Mouse (Mus musculus) stomach, embryonic 15.5 days (tissue): ENCODE results near the gene Triml1. TPM values are rescaled to one million over a fixed set of nuclear protein-coding genes. Genes with fewer than 3 reads are reported as not detected.

Experiments
- ATAC-seq: fragments of 200-750 bp; cut with Nextera tagmentation; 2 replicates; pipeline ENCODE4 v1.8.0; 2017; ENCODE audit warnings: low read depth, moderate number of reproducible peaks, moderate TSS enrichment; ENCODE audit not compliant: insufficient read depth, low FRiP score
- H3K27ac ChIP-seq: fragments of 300-500 bp; sonication (generic); 2 replicates; pipeline ENCODE4 v1.5.1; 2015; ENCODE audit warnings: mild to moderate bottlenecking, inconsistent platforms
- H3K27me3 ChIP-seq: fragments of 300-500 bp; sonication (generic); replicated peaks from 2 replicates; pipeline ENCODE4 v1.6.1; 2015; ENCODE audit warnings: inconsistent platforms
- H3K36me3 ChIP-seq: fragments of 300-500 bp; sonication (generic); 2 replicates; pipeline ENCODE4 v1.6.1; 2015; ENCODE audit warnings: inconsistent platforms
- H3K4me1 ChIP-seq: fragments of 300-500 bp; sonication (generic); 2 replicates; pipeline ENCODE4 v1.6.1; 2015; ENCODE audit warnings: inconsistent platforms
- H3K4me2 ChIP-seq: fragments of 300-500 bp; sonication (generic); 2 replicates; pipeline ENCODE4 v1.6.1; 2015; ENCODE audit warnings: mild to moderate bottlenecking, inconsistent platforms
- H3K4me3 ChIP-seq: fragments of 300-500 bp; sonication (generic); replicated peaks from 2 replicates; pipeline ENCODE4 v1.5.1; 2015; ENCODE audit warnings: inconsistent platforms
- H3K9ac ChIP-seq: fragments of 300-500 bp; sonication (generic); 2 replicates; pipeline ENCODE4 v1.6.1; 2015; ENCODE audit warnings: inconsistent platforms
- H3K9me3 ChIP-seq: fragments of 300-500 bp; sonication (generic); 2 replicates; pipeline ENCODE4 v1.6.1; 2016; ENCODE audit warnings: inconsistent platforms
- WGBS: fragments of 180-500 bp; shearing (Covaris S2); methylation state at CpG from one replicate; pipeline ENCODE4 v1.1.7; 2015; 5-methylcytosine and 5-hydroxymethylcytosine counted together
- polyA plus RNA-seq: library from polyadenylated mRNA; unstranded; fragments of >200 nt; fragmentation: Nextera tagmentation; extraction: Ambion mirVana; gene quantifications from 2 replicates; pipeline ENCODE4 v1.2.1, GENCODE M21; 2015

The Triml1 gene
- not detected in 2 replicates for polyA plus RNA-seq

DNA sequence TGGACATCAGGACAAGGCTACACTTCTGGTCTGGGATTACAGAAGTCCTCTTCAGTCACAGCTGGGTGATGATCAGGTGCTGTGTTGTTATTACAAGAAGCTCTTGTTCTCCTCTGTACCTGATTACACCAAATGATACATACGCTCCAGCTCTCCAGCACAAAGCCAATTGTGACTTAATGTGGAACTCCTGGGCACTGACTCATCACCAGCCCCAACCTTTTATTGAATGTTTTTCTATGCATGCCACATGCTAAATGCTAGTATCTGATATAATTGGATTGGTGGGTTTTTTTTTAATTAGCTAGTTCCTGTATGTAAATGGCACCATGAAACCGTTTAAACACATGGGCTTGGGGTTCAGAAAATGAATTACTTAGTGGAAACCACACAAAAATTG lies at the start of gene Triml1:
Gene Triml1, minus strand, starts transcription at position 101 of the 400 bp plus-strand sequence.
- Histone ChIP-seq H3K4me3 (no peak within 1 kb of the TSS), H3K27me3 (no peaks in the 10 kb centered on the region), H3K4me2 (no peak within 1 kb of the TSS), H3K36me3 (no peaks in the 10 kb centered on the region), H3K4me1 (no peaks in the 10 kb centered on the region), H3K27ac (no peak within 1 kb of the TSS), H3K9me3 (no peaks in the 10 kb centered on the region), H3K9ac (no peak within 1 kb of the TSS)
- no peak for ATAC-seq
- 85% methylated on average over 2 of the region's 2 CpGs for WGBS

DNA sequence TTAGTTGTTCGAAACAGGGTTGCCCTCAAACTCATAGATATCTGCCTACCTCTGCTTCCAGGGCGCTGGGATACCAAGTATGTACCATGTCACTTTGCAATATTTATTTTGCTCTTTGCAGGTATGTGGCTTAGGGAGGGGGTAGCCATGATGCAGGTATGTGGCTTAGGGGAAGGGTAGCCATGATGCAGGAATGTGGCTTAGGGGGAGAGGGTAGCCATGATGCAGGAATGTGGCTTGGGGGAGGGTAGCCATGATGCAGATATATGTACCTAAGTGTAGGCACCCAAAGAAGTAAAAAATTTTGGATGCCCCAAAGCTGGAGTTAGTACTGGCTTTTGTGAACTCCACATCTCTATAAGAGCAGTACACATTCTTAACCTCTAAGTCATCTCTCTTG lies 41.0 kb upstream of the Triml1 start:
- Histone ChIP-seq H3K4me3 (no peak overlapping the region), H3K9me3 (no peaks in the 10 kb centered on the region), H3K4me1 (no peaks in the 10 kb centered on the region), H3K9ac (no peak overlapping the region), H3K27ac (no peak overlapping the region), H3K36me3 (no peaks in the 10 kb centered on the region), H3K4me2 (no peak overlapping the region), H3K27me3 (no peaks in the 10 kb centered on the region)
- 84% methylated on average over 2 of the region's 2 CpGs for whole genome bisulfite sequencing
- ATAC-seq = no peak

DNA sequence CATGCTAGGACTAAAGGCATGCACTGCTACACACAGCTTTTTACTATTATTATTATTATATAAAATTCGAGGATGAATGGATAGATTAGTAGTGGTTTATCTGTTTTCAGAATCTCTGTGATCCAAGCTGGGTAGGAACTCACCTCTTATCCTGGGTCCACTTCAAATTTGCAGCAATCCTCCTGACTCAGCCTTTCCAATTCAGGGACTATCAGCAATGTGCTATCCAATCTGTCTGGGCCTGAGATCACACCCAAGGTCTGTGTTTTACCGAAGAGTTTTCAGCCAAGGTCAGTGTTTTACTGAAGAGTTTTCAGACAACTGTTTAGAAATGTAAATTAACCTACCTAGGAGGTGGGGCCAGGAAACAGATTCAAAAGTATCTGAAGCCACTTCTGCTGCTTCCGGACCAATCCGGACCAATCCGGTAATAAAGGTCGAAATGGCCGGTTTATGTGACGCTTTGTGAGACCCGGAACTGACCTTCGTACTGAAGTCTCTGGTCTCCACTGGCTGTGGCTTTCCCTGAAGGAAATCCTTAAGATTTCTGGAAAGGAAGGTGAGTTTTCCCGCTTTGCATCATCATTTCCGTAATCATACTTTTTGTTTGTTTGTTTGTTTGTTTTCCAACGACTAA lies 38.9 kb upstream of the Triml1 start, which contains the start of gene Triml2:
Gene Triml2, plus strand, starts transcription at position 488 of the 637 bp plus-strand sequence.
- no peak within 1 kb of the TSS for H3K4me3 ChIP-seq
- no peak within 1 kb of the TSS for H3K27ac ChIP-seq
- no peaks in the 10 kb centered on the region for H3K9me3 ChIP-seq
- no peak within 1 kb of the TSS for H3K4me2 ChIP-seq
- 92% methylated on average over 13 of the region's 13 CpGs for whole genome bisulfite sequencing
- no peaks in the 10 kb centered on the region for H3K36me3 ChIP-seq
- no peak for ATAC-seq
- no peaks in the 10 kb centered on the region for H3K4me1 ChIP-seq
- H3K27me3 ChIP-seq = no peaks in the 10 kb centered on the region
- no peak within 1 kb of the TSS for H3K9ac ChIP-seq

DNA sequence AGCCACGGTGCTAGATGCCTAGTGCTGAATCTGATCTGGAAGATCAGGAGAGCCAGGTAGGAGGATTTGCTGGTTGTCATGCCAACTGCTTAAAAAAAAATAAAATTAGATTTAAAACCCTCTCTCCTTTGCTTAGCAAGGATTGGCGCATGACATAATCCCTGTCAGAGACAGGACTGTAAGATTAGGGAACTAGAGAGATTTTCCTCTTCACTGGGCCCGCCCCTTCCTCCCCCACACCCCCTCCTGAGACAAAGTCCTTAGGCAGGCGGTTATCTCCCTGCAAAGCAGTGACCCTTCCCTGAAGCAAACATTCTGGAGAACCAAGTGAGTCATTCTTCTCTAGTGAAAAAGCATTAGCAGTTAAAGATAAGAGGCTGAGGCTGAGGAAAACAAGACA lies 37.9 kb upstream of the Triml1 start:
- H3K36me3 ChIP-seq = no peaks in the 10 kb centered on the region
- no peak overlapping the region for H3K4me2 ChIP-seq
- no peaks in the 10 kb centered on the region for H3K4me1 ChIP-seq
- no peaks in the 10 kb centered on the region for H3K27me3 ChIP-seq
- H3K9me3 ChIP-seq = no peaks in the 10 kb centered on the region
- 43% methylated on average over 4 of the region's 4 CpGs for WGBS
- no peak overlapping the region for H3K27ac ChIP-seq
- peak; percentile 85 for ATAC-seq
- no peak overlapping the region for H3K4me3 ChIP-seq
- H3K9ac ChIP-seq = no peak overlapping the region

DNA sequence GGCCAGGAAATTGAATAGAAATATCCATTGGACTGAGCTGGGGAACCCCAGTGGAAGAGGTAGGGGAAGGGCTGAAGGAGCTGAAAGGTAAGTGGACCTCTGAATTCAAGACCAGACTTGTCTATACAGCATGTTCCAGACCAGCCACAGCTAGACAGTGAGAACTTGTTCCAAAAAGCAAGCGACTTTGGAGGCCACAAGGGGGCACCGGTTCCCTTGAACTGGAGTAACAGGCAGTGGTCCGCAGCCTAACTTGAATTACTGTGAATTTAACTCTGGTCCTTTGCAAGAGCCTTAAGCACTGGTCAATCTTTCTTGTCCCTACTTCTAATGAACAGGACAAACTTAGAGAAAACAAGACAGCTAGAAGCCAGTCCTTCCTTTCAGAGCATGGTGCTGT lies 37.0 kb upstream of the Triml1 start:
- Histone ChIP-seq H3K27me3 (no peaks in the 10 kb centered on the region), H3K4me2 (no peak overlapping the region), H3K9ac (no peak overlapping the region), H3K27ac (no peak overlapping the region), H3K9me3 (no peaks in the 10 kb centered on the region), H3K4me1 (no peaks in the 10 kb centered on the region), H3K36me3 (no peaks in the 10 kb centered on the region), H3K4me3 (no peak overlapping the region)
- ATAC-seq = no peak
- WGBS = 46% methylated on average over 3 of the region's 3 CpGs

DNA sequence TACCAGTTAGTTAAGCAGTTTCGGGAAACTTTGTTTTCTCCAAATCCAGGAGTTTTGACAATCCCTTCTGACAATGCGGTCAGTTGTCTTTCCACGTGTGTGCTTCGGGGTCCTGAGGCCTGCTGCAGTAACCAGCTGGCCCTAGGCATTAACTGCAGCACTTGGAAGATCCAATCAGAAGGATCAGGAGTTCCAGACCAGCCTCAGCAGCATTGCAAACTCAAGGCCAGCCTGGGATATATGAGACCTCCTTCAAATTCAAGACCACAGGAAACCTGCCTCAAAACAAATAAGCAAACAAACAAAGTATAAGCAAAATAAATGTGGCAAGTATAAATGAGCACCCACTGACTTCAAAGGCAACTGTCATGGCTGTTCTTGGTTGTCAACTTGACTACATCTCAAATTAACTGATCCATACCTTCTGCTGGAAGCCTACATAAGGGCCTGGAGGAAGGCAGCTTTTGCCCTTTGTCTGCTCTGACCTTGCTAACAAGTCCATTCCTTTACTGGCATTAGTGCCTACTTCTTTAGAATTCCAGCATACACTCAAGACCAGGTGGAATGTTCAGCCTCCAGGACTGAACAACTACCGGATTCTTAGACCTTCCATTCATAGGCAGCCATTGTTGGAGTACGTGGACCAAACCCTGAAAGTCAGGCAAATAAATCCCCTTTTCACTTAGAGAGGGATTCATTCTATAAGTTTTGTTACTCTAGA lies 35.6 kb upstream of the Triml1 start:
- Histone ChIP-seq H3K4me2 (no peak overlapping the region), H3K27me3 (no peaks in the 10 kb centered on the region), H3K4me3 (no peak overlapping the region), H3K27ac (no peak overlapping the region), H3K4me1 (no peaks in the 10 kb centered on the region), H3K9ac (no peak overlapping the region), H3K9me3 (no peaks in the 10 kb centered on the region), H3K36me3 (no peaks in the 10 kb centered on the region)
- 87% methylated on average over 6 of the region's 6 CpGs for WGBS
- ATAC-seq = no peak

DNA sequence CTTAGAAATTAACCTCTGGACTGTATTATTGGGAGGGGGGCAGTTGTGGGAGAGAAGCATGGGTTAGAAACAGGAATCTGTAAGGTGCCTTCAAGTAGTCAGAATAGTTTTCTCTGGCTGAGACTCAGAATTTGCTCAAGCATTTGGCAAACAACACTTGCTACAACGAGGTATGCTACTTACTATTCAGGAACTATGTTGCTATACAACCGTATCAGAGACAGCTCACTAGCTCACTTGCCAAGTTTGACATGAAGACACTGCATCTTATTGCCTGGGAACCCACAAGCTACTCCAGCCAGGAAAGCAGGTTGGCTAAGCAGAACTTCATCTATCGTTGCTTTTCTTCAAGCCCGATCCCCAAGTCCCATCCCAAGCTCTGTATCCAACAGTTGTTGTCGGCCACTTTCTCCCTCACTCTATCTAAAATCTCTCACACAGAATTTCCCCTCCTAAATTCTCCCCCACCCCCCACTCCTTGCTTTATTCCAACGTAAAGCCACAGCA lies 28.0 kb upstream of the Triml1 start:
- H3K27ac ChIP-seq = no peak overlapping the region
- no peak for ATAC-seq
- H3K4me2 ChIP-seq = no peak overlapping the region
- no peak overlapping the region for H3K4me3 ChIP-seq
- no peaks in the 10 kb centered on the region for H3K4me1 ChIP-seq
- H3K27me3 ChIP-seq = no peaks in the 10 kb centered on the region
- H3K9ac ChIP-seq = no peak overlapping the region
- no peaks in the 10 kb centered on the region for H3K36me3 ChIP-seq
- H3K9me3 ChIP-seq = no peaks in the 10 kb centered on the region
- 82% methylated on average over 6 of the region's 6 CpGs for WGBS

DNA sequence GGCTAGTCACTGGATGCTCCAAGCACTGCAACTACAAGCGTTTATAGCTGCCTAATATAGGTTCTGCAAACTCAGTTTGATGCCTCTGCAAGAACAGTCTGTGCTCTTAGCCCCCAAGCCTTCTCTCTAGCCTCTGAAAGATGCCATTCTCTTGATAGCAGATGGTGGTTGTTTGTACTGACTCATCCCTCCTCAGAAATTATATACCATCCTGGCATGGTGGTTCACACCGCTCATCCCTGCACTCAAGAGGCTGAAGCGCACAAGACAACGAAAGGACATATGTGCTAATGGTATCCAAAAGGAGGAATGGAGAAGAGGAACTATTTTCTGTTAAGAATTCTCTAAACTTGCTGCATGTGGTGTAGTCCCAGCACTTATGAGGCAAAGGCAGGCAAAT lies 26.8 kb upstream of the Triml1 start:
- no peak overlapping the region for H3K4me2 ChIP-seq
- no peak overlapping the region for H3K9ac ChIP-seq
- ATAC-seq = no peak
- no peak overlapping the region for H3K27ac ChIP-seq
- no peak overlapping the region for H3K4me3 ChIP-seq
- H3K27me3 ChIP-seq = no peaks in the 10 kb centered on the region
- H3K4me1 ChIP-seq = no peaks in the 10 kb centered on the region
- 89% methylated on average over 4 of the region's 4 CpGs for WGBS
- no peaks in the 10 kb centered on the region for H3K9me3 ChIP-seq
- H3K36me3 ChIP-seq = no peaks in the 10 kb centered on the region

DNA sequence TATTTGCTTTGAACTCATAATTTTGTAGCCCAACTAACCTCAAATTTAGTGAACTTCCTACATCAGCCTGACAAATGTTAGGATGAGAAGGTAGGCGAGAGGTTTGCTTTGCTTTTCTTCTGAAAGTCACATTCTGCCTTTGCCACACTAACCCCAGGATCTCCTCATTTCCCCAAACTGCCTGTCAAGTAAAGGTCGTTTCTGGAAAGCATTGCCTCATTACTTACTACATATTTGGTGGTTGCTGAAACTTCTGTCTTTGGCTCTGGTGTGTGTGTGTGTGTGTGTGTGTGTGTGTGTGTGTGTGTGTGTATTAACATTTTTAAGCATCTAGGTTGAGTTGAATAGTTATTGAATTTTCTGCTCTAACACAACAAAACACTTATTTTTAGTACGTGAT lies 23.2 kb upstream of the Triml1 start:
- Histone ChIP-seq H3K4me1 (no peaks in the 10 kb centered on the region), H3K36me3 (no peaks in the 10 kb centered on the region), H3K4me3 (no peak overlapping the region), H3K9ac (no peak overlapping the region), H3K4me2 (no peak overlapping the region), H3K27ac (no peak overlapping the region), H3K27me3 (no peaks in the 10 kb centered on the region), H3K9me3 (no peaks in the 10 kb centered on the region)
- no peak for ATAC-seq
- WGBS = 72% methylated on average over 3 of the region's 3 CpGs

DNA sequence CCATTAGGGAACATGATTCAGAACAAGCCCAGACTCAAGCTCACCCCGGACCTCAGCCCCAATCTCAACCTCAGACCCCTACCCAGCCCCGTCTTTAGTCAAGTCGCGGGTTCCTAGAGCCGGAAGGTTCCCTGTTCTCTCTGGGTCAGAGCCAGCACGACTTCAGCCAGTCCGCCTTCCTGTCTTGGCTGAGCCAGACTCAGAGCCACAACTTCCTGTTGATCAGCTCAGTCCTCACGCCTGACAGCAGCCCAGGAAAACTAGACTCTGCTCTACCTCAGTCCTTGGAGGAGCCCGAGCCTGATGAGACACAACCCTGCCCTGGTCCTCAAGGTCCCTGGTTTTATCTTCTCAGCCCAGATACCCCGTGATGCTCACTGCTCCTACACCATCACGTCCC lies 22.0 kb upstream of the Triml1 start:
- no peak overlapping the region for H3K4me2 ChIP-seq
- H3K9ac ChIP-seq = no peak overlapping the region
- no peaks in the 10 kb centered on the region for H3K9me3 ChIP-seq
- ATAC-seq = no peak; the same call in 1 of the 2 replicates
- H3K4me3 ChIP-seq = no peak overlapping the region
- 79% methylated on average over 11 of the region's 11 CpGs for WGBS
- no peaks in the 10 kb centered on the region for H3K27me3 ChIP-seq
- no peak overlapping the region for H3K27ac ChIP-seq
- H3K36me3 ChIP-seq = no peaks in the 10 kb centered on the region
- no peaks in the 10 kb centered on the region for H3K4me1 ChIP-seq

DNA sequence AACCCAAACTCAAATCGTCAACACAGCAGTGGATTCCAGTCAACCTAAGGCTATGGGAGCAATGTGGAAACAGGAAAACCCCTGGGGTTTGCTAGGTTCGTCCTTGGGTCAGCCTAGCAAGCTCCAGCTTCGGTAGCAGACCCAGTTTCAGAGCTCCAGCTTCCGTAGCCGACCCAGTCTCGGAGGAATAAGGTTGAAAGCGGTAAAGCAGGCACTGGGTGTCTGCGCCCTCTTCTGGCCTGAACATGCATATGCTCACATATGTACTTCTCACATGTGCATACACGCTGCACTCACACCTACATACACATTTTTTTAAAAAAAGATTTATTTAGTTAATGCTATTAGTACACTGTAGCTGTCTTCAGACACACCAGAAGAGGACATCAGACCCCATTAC lies 8.0 kb upstream of the Triml1 start:
- Histone ChIP-seq H3K36me3 (no peaks in the 10 kb centered on the region), H3K9ac (no peak overlapping the region), H3K4me3 (no peak overlapping the region), H3K4me1 (no peaks in the 10 kb centered on the region), H3K9me3 (no peaks in the 10 kb centered on the region), H3K27me3 (no peaks in the 10 kb centered on the region), H3K4me2 (no peak overlapping the region), H3K27ac (no peak overlapping the region)
- ATAC-seq = no peak
- 91% methylated on average over 9 of the region's 9 CpGs for WGBS

DNA sequence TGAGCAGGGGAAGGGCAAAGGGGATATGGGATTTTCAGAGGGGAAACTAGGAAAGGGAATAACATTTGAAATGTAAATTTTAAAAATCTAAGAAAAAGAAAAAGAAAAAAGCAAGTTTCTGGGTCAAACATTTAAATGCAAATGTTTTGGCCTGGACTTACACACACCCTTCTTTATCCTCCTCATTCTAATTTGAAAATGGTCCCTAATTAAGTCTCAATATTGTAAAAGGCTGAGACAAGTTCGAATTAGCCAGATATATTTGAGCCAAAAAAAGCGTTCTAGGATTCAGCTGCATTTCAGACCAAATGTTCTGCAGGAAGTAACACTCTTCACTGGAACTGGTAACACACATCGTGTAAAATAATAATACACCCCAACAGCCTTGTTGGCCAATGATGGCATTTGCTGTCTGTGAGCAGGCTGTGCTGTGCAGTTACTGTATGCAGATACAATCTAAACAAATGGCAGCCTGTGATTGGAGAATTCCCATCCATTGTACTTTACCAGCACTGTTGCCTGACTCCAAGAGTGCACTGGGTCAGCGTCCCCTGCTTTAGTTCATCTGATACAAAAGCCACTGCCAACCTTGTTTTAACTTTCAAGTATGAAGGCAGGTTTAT lies 30.0 kb downstream of the Triml1 start:
- Histone ChIP-seq H3K4me1 (no peaks in the 10 kb centered on the region), H3K27me3 (no peaks in the 10 kb centered on the region), H3K27ac (no peak overlapping the region), H3K4me2 (no peak overlapping the region), H3K9me3 (no peaks in the 10 kb centered on the region), H3K9ac (no peak overlapping the region), H3K36me3 (no peaks in the 10 kb centered on the region), H3K4me3 (no peak overlapping the region)
- no peak for ATAC-seq
- WGBS = 77% methylated on average over 4 of the region's 4 CpGs
